Mouse (Mus musculus): ENCODE measurements around the gene Clec4d. TPM values are rescaled to one million over a fixed set of nuclear protein-coding genes. Genes with fewer than 3 reads are reported as not detected.
"Not testable (repeated sequence)": the region's sequence is repeated elsewhere in the genome, so short reads cannot be mapped to it uniquely, and the experiment has no call there.

Gene Clec4d
- 0.35 TPM in 1 of 2 replicates, not detected in the other for polyA plus RNA-seq (2015; fragmentation: Nextera tagmentation; extraction: Ambion mirVana)

- no peak for ATAC-seq (replicated peaks; ENCODE audit: low FRiP score)
- Histone ChIP-seq H3K27me3 (no peaks in the 10 kb centered on the region), H3K36me3 (no peaks in the 10 kb centered on the region), H3K4me3 (replicated peaks) (no peak within 1 kb of the TSS), H3K27ac (no peak within 1 kb of the TSS), H3K9ac (no peak within 1 kb of the TSS), H3K4me2 (no peak within 1 kb of the TSS), H3K9me3 (replicated peaks) (no peaks in the 10 kb centered on the region), H3K4me1 (no peaks in the 10 kb centered on the region)
- 73% methylated on average over 4 of the region's 4 CpGs for WGBS
Measured at GRCm38 (mm10) chr6:123261555-123262161, at the start of gene Clec4d. Clec4d (plus strand) TSS chr6:123262111.

DNA sequence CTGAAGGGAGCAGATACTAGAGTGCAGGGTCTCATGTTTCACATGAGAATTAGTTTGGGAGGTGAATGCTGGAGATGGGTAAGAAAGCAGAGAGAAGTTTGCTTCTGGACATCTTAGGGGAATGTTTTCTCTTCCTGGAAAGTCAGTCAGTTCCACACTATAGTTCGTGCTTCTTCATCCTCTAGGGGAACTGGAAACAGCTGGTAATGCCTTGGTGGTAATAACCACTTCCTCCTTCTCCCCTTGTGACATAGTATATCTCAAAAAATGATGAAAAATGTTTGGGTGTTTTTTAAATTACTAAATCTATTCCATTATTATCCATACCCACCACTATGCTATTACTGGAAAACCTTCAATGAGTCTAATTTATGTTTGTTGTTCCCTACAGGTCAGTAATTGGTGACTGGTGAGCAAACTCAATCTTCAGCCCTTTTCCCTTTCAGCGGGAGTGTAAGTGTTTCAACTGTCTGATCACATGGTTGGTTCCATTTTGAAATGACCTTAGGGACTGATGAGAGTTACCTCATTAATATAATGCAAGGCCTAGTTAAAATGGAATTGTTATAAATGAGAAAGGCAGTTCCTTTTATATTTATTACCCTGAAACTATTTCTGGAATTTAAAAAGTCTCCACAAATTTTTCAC, 34.3 kb upstream of the Clec4d start:
- Histone ChIP-seq H3K36me3 (no peaks in the 10 kb centered on the region), H3K4me1 (no peaks in the 10 kb centered on the region), H3K4me2 (no peak overlapping the region), H3K9me3 (replicated peaks) (no peaks in the 10 kb centered on the region), H3K27ac (no peak overlapping the region), H3K9ac (no peak overlapping the region), H3K27me3 (no peaks in the 10 kb centered on the region), H3K4me3 (replicated peaks) (no peak overlapping the region)
- WGBS, result 72% methylated on average over 2 of the region's 2 CpGs
- no peak for ATAC-seq (replicated peaks; ENCODE audit: low FRiP score)

DNA sequence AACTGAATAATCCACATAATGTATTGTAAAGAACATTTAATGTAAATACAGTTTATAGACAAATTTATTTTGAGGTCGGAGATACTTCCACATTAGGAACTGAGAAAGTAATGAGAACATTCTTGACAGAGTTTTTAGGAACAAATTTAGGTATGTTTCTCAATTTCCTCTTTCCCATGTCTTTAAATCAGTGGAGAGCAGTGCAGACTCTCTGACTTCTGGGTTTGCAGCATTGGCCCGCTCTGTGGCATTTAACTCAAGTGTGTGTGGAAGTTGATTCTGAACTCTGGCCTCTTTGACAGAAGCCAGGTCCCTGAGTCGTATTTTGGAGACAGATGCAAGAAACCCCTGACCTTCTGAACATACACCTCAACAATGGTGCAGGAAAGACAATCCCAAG, 32.3 kb upstream of the Clec4d start, which contains the start of gene Clec4n:
Gene Clec4n, plus strand, starts transcription at position 200 of the 400 bp plus-strand sequence.
- H3K4me3 ChIP-seq (replicated peaks), result no peak within 1 kb of the TSS
- H3K9ac ChIP-seq, result no peak within 1 kb of the TSS
- ATAC-seq (replicated peaks; ENCODE audit: low FRiP score), result no peak
- H3K36me3 ChIP-seq, result no peaks in the 10 kb centered on the region
- no peak within 1 kb of the TSS for H3K4me2 ChIP-seq
- no peaks in the 10 kb centered on the region for H3K4me1 ChIP-seq
- WGBS, result 69% methylated on average over 3 of the region's 3 CpGs
- no peaks in the 10 kb centered on the region for H3K27me3 ChIP-seq
- no peak within 1 kb of the TSS for H3K27ac ChIP-seq
- H3K9me3 ChIP-seq (replicated peaks), result no peaks in the 10 kb centered on the region

GRCm38 (mm10) chr6:123231149-123231548, 30.8 kb upstream of the Clec4d start:
- WGBS, result 68% methylated on average over 2 of the region's 2 CpGs
- H3K4me2 ChIP-seq, result no peak overlapping the region
- no peaks in the 10 kb centered on the region for H3K4me1 ChIP-seq
- H3K4me3 ChIP-seq (replicated peaks), result no peak overlapping the region
- H3K36me3 ChIP-seq, result no peaks in the 10 kb centered on the region
- no peak for ATAC-seq (replicated peaks; ENCODE audit: low FRiP score)
- no peak overlapping the region for H3K27ac ChIP-seq
- no peaks in the 10 kb centered on the region for H3K27me3 ChIP-seq
- no peaks in the 10 kb centered on the region for H3K9me3 ChIP-seq (replicated peaks)
- no peak overlapping the region for H3K9ac ChIP-seq

- ATAC-seq (replicated peaks; ENCODE audit: low FRiP score), result no peak
- H3K9ac ChIP-seq, result no peak overlapping the region
- no peak overlapping the region for H3K4me2 ChIP-seq
- no peaks in the 10 kb centered on the region for H3K27me3 ChIP-seq
- no peak overlapping the region for H3K4me3 ChIP-seq (replicated peaks)
- no peaks in the 10 kb centered on the region for H3K36me3 ChIP-seq
- H3K27ac ChIP-seq, result no peak overlapping the region
- H3K9me3 ChIP-seq (replicated peaks), result no peaks in the 10 kb centered on the region
- no peaks in the 10 kb centered on the region for H3K4me1 ChIP-seq
Measured at GRCm38 (mm10) chr6:123237582-123237981, 24.3 kb upstream of the Clec4d start.

GRCm38 (mm10) chr6:123244201-123244600, 17.7 kb upstream of the Clec4d start:
- ATAC-seq (replicated peaks; ENCODE audit: low FRiP score), result no peak
- H3K4me1 ChIP-seq, result no peaks in the 10 kb centered on the region
- H3K27ac ChIP-seq, result no peak overlapping the region
- H3K36me3 ChIP-seq, result no peaks in the 10 kb centered on the region
- no peak overlapping the region for H3K4me2 ChIP-seq
- no peak overlapping the region for H3K4me3 ChIP-seq (replicated peaks)
- no peak overlapping the region for H3K9ac ChIP-seq
- 89% methylated on average over 5 of the region's 5 CpGs for WGBS
- no peaks in the 10 kb centered on the region for H3K27me3 ChIP-seq
- no peaks in the 10 kb centered on the region for H3K9me3 ChIP-seq (replicated peaks)

DNA sequence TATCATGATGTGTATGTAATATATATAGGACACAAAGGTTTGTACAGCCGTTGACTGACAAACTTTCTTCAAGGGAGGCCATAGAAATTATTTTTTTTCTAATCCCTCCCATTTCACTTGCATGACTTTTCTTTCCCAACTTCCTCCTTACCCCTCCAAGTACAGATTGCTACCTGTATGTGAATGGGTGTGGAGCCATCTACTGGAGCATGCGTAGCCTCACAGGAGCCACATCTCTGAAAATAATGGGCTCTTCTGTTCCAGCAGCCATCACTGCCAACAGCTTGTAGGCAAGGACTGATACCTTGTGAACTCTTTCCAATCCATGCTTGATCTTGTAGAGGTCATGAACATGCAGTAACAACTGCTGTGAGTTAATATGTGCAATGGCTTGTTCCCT, 13.0 kb upstream of the Clec4d start:
- not testable (repeated sequence) for H3K4me1 ChIP-seq
- 83% methylated on average over 2 of the region's 2 CpGs for WGBS

DNA sequence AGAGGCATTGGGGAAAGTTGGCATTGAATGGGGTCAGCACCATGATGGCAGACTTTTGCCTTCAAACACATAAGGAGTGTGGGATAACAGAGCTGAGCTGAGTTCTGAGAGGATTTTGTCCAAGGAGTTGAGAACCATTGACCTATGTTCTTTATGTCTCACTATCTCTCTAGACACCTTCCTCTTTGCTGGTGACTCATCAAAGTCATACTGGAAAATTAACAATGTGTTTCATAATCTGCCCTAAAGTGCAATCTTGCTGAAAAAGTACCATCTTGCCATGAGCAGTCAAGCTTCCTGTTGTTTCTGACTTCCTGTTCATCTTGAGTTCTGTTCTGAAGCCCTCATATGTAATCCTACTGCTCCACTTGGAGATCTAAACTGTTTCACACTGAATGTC, 9.2 kb upstream of the Clec4d start:
- ATAC-seq (replicated peaks; ENCODE audit: low FRiP score), result no peak

More for the DNA sequence above, 13.0 kb upstream of the Clec4d start:
- H3K27ac ChIP-seq; H3K36me3 ChIP-seq; H3K27me3 ChIP-seq; H3K4me3 ChIP-seq (replicated peaks); H3K9me3 ChIP-seq (replicated peaks); ATAC-seq (replicated peaks; ENCODE audit: low FRiP score); H3K9ac ChIP-seq; H3K4me2 ChIP-seq: not testable (repeated sequence)

GRCm38 (mm10) chr6:123258946-123259345, 3.0 kb upstream of the Clec4d start:
- Histone ChIP-seq H3K27me3 (no peaks in the 10 kb centered on the region), H3K36me3 (no peaks in the 10 kb centered on the region), H3K4me2 (no peak overlapping the region), H3K27ac (no peak overlapping the region), H3K9ac (no peak overlapping the region), H3K4me3 (replicated peaks) (no peak overlapping the region), H3K4me1 (no peaks in the 10 kb centered on the region), H3K9me3 (replicated peaks) (no peaks in the 10 kb centered on the region)
- WGBS, result 70% methylated on average over 3 of the region's 3 CpGs
- no peak for ATAC-seq (replicated peaks; ENCODE audit: low FRiP score)

More for the DNA sequence above, 9.2 kb upstream of the Clec4d start:
- H3K4me1 ChIP-seq, result no peaks in the 10 kb centered on the region
- no peak overlapping the region for H3K4me3 ChIP-seq (replicated peaks)
- no peak overlapping the region for H3K4me2 ChIP-seq
- no peaks in the 10 kb centered on the region for H3K27me3 ChIP-seq
- peaks cover 4% of the 10 kb centered on the region; the same call in 1 of the 2 replicates for H3K9me3 ChIP-seq (replicated peaks)
- no peak overlapping the region for H3K27ac ChIP-seq
- no peak overlapping the region for H3K9ac ChIP-seq
- no peaks in the 10 kb centered on the region for H3K36me3 ChIP-seq

DNA sequence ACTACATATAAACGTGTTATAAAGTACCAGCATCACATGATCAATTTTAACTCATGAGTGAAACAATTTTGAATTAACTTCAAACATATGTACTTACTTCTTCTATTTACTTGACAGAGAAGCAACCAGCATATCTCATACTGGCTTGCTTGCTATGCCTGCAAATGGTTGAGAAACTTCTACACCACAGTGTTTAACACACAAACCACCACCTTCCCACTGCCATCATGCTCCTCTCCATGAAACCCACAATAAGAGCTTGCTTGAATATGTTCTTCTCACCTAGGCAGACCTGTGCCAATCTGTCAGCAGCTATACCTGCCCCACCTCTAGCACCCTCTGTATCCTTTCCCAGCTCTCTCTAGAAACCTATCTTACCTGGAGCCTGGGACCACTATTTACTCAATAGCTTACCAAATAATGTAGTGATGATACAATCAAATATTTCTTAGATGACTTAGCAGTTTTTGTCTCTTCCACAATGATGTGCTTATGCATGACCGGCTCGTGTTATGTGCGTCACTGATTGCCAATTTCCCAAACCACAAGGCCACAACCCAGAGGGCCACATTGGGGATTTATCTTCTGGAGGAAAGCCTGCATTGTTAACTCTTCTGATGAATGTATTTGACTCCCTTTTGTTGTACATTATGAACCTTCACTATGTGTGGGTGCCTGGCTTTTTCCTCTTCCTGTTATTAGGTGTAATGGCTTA, 1.9 kb upstream of the Clec4d start:
- WGBS, result 79% methylated on average over 4 of the region's 4 CpGs
- H3K36me3 ChIP-seq, result no peaks in the 10 kb centered on the region
- H3K9ac ChIP-seq, result no peak overlapping the region
- no peak overlapping the region for H3K4me2 ChIP-seq
- no peak overlapping the region for H3K4me3 ChIP-seq (replicated peaks)
- no peak for ATAC-seq (replicated peaks; ENCODE audit: low FRiP score)
- H3K4me1 ChIP-seq, result no peaks in the 10 kb centered on the region
- H3K9me3 ChIP-seq (replicated peaks), result no peaks in the 10 kb centered on the region
- H3K27ac ChIP-seq, result no peak overlapping the region
- no peaks in the 10 kb centered on the region for H3K27me3 ChIP-seq

- no peak overlapping the region for H3K9ac ChIP-seq
- no peak for ATAC-seq (replicated peaks; ENCODE audit: low FRiP score)
- H3K4me3 ChIP-seq (replicated peaks), result no peak overlapping the region
- H3K27me3 ChIP-seq, result no peaks in the 10 kb centered on the region
- no peak overlapping the region for H3K27ac ChIP-seq
- 80% methylated on average over 1 of the region's 1 CpGs for WGBS
- H3K9me3 ChIP-seq (replicated peaks), result no peaks in the 10 kb centered on the region
- H3K4me2 ChIP-seq, result no peak overlapping the region
- H3K4me1 ChIP-seq, result no peaks in the 10 kb centered on the region
- no peaks in the 10 kb centered on the region for H3K36me3 ChIP-seq
Measured at GRCm38 (mm10) chr6:123260868-123261267, 1.0 kb upstream of the Clec4d start.

DNA sequence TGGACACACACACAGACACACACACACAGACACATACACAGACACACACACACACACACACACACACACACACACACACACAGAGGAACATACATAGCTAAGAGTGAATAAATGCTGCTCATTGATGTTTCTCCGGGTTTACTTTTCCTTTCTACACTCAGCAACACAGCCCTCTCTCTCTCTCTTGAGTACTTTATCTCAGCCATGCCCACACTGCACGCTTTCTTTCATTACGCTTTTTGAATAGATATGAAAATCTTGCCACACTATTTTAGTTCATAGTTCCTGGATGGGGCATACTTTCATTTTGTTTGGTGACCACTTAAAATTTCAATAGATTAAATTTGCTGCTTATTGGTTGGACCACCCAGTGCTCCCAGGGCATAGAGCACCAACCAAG, 2.3 kb downstream of the Clec4d start:
- ATAC-seq (replicated peaks; ENCODE audit: low FRiP score), result no peak
- H3K4me2 ChIP-seq, result no peak overlapping the region

More for the DNA sequence above, 2.3 kb downstream of the Clec4d start:
- Histone ChIP-seq H3K4me3 (replicated peaks) (no peak overlapping the region), H3K27ac (no peak overlapping the region), H3K9me3 (replicated peaks) (no peaks in the 10 kb centered on the region), H3K27me3 (no peaks in the 10 kb centered on the region), H3K9ac (no peak overlapping the region), H3K4me1 (no peaks in the 10 kb centered on the region), H3K36me3 (no peaks in the 10 kb centered on the region)
- 83% methylated on average over 3 of the region's 3 CpGs for WGBS
